26 mouse cellular contexts compared by ENCODE assay signal in genomic region chr6:68474872-68475271, GRCm38 (mm10).
"Had no signal": no experiment of that assay in that cellular context is flagged by ENCODE, and none has a peak within 500 bp of the region (broad histone marks: within the 10 kb centered on the region; RNA-seq: fewer than 3 reads in every experiment).

No protein-coding gene starts in this region.

- DNase-seq: gastrocnemius, postnatal 14 days; gastrocnemius, postnatal 36 days; heart, adult 11 months; heart, adult 2 months; heart, postnatal 14 days; heart, postnatal 36 days; kidney, adult 11 months; kidney, adult 2 months; kidney, adult 9 months; kidney, postnatal 14 days; kidney, postnatal 36 days; layer of hippocampus, postnatal 36 days; left cerebral cortex, postnatal 4 days had no signal

- H3K4me3 ChIP-seq: heart, adult 2 months; heart, embryonic 13.5 days; heart, embryonic 15.5 days; hindbrain, embryonic 13.5 days; hindbrain, embryonic 15.5 days; kidney, embryonic 15.5 days; limb, embryonic 13.5 days; limb, embryonic 15.5 days; liver, embryonic 12.5 days had no signal

- H3K9me3 ChIP-seq: heart, embryonic 13.5 days; heart, embryonic 15.5 days; hindbrain, embryonic 13.5 days; hindbrain, embryonic 15.5 days; kidney, embryonic 15.5 days; limb, embryonic 13.5 days; limb, embryonic 15.5 days; liver, embryonic 12.5 days had no signal

- H3K27me3 ChIP-seq: heart, embryonic 13.5 days; heart, embryonic 15.5 days; hindbrain, embryonic 13.5 days; hindbrain, embryonic 15.5 days; kidney, embryonic 15.5 days; limb, embryonic 13.5 days; limb, embryonic 15.5 days; liver, embryonic 12.5 days had no signal

- H3K36me3 ChIP-seq: heart, embryonic 13.5 days; heart, embryonic 15.5 days; hindbrain, embryonic 13.5 days; hindbrain, embryonic 15.5 days; kidney, embryonic 15.5 days; limb, embryonic 13.5 days; limb, embryonic 15.5 days; liver, embryonic 12.5 days had no signal

- ATAC-seq: hindbrain, postnatal 0 days; intestine, embryonic 16.5 days; liver, embryonic 12.5 days had no signal

- H3K27ac ChIP-seq: heart, adult 2 months; heart, embryonic 13.5 days; heart, embryonic 15.5 days; hindbrain, embryonic 13.5 days; hindbrain, embryonic 15.5 days; hindbrain, postnatal 0 days; kidney, embryonic 15.5 days; kidney, postnatal 0 days; limb, embryonic 13.5 days; limb, embryonic 15.5 days; liver, embryonic 12.5 days; liver, embryonic 14.5 days had no signal

- H3K4me2 ChIP-seq: heart, embryonic 11.5 days; heart, embryonic 13.5 days; heart, embryonic 15.5 days; hindbrain, embryonic 13.5 days; hindbrain, embryonic 15.5 days; kidney, embryonic 15.5 days; limb, embryonic 13.5 days; limb, embryonic 15.5 days; liver, embryonic 12.5 days had no signal

- H3K4me1 ChIP-seq: heart, embryonic 13.5 days; heart, embryonic 15.5 days; hindbrain, embryonic 13.5 days; hindbrain, embryonic 15.5 days; kidney, embryonic 15.5 days; limb, embryonic 13.5 days; limb, embryonic 15.5 days; liver, embryonic 12.5 days had no signal

- H3K9ac ChIP-seq: heart, embryonic 13.5 days; heart, embryonic 15.5 days; hindbrain, embryonic 13.5 days; hindbrain, embryonic 15.5 days; kidney, embryonic 15.5 days; limb, embryonic 13.5 days; limb, embryonic 15.5 days; liver, embryonic 12.5 days; liver, embryonic 14.5 days had no signal
